Mouse (Mus musculus): Measurements from ENCODE around the gene Cers6. TPM values are rescaled to one million over a fixed set of nuclear protein-coding genes. Genes with fewer than 3 reads are reported as not detected.
A peak's percentile ranks its signal among the peaks of the same experiment; 100 is the strongest.

Cers6 gene
- polyA plus RNA-seq (2015; fragmentation: Nextera tagmentation; extraction: Ambion mirVana) = 26.1 and 28.3 TPM in 2 replicates

DNA sequence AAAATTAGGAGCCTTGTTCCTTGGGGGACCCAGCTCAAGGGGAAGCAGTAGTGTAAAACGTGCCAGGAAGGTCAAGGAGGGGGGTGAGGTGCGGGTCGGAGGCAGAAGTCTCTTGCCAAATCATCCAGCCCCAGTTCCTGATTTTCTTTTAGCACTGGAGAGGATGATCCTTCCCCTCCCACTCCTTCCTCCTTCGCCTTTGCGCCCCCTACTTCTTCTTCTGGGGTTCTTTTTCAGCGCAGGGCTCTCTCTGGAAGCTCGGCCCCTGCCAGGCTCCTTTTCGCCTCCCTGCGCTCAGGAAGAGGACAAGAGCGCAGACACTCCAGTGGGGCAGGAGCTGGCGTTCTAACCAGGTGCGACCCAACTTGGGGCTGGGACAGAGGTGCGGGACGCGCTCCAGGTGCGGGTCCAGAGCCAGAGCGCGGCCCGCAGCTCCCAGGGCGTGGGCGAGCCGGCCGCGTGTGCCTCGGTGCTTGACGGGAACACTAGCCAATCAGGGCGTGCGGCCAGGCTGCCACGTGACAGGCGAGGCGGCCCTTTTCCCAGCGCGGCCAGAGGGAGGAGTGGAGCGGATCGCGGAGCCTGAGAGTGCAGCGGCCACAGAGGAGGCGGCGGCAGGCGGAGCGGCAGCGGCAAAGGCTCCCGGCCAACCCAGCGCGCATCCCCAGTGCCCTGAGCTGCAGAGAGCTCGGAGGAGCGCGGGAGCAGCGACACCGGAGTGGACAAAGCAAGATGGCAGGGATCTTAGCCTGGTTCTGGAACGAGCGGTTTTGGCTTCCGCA, at the start of gene Cers6:
Gene Cers6 (plus strand): TSS at position 538 of the 782 bp plus-strand sequence.
- Histone ChIP-seq H3K4me3 (peak within 1 kb of the TSS; percentile 90), H3K4me1 (peaks cover 15% of the 10 kb centered on the region), H3K4me2 (replicated peaks) (peak within 1 kb of the TSS; percentile 76), H3K36me3 (no peaks in the 10 kb centered on the region), H3K27ac (peak within 1 kb of the TSS; percentile 86), H3K9me3 (0 out of 2 replicates have a peak, but pooled peaks cover 3% of the 10 kb centered on the region), H3K27me3 (peaks cover 6% of the 10 kb centered on the region; the same call in 1 of the 2 replicates), H3K9ac (peak within 1 kb of the TSS; percentile 89)
- under 1% methylated on average over 53 of the region's 53 CpGs for WGBS
- ATAC-seq (ENCODE audit: low FRiP score, low read depth) = peak; percentile 98

DNA sequence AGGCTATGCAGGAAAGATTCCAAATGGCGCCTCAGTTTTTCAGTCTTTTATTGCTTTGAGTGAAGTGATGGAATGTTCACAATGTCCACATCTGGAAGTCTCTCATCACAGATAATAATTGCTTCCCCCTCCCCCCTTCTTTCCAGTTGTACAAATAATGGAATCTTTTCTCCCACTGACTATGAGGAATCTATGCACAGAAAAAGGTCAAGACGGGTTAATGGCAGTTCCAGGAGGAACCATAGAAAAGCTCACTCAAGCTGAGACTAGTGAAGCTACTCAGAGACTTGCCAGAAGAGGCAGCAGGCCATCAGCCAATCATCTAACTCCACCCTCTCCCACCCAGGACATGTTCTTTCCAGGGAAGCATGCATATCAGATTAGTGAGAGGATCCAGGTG, 46.8 kb upstream of the Cers6 start:
- peak; percentile 36; the same call in 1 of the 2 replicates for ATAC-seq (ENCODE audit: low FRiP score, low read depth)
- Histone ChIP-seq H3K36me3 (no peaks in the 10 kb centered on the region), H3K27me3 (no peaks in the 10 kb centered on the region), H3K9ac (no peak overlapping the region), H3K27ac (no peak overlapping the region), H3K4me2 (replicated peaks) (no peak overlapping the region), H3K4me1 (no peaks in the 10 kb centered on the region), H3K4me3 (no peak overlapping the region), H3K9me3 (no peaks in the 10 kb centered on the region)
- 63% methylated on average over 2 of the region's 2 CpGs for WGBS

- Histone ChIP-seq H3K9ac (no peak overlapping the region), H3K4me1 (no peaks in the 10 kb centered on the region), H3K4me3 (no peak overlapping the region), H3K27ac (no peak overlapping the region), H3K27me3 (no peaks in the 10 kb centered on the region), H3K36me3 (no peaks in the 10 kb centered on the region), H3K9me3 (no peaks in the 10 kb centered on the region), H3K4me2 (replicated peaks) (no peak overlapping the region)
- whole genome bisulfite sequencing = 89% methylated on average over 4 of the region's 4 CpGs
- ATAC-seq (ENCODE audit: low FRiP score, low read depth) = no peak
Measured at GRCm38 (mm10) chr2:68819040-68819439, 42.2 kb upstream of the Cers6 start.

GRCm38 (mm10) chr2:68822152-68822887, 38.9 kb upstream of the Cers6 start:
- Histone ChIP-seq H3K27me3 (no peaks in the 10 kb centered on the region), H3K4me1 (no peaks in the 10 kb centered on the region), H3K27ac (no peak overlapping the region), H3K9me3 (no peaks in the 10 kb centered on the region), H3K36me3 (no peaks in the 10 kb centered on the region), H3K4me3 (no peak overlapping the region), H3K9ac (no peak overlapping the region), H3K4me2 (replicated peaks) (no peak overlapping the region)
- WGBS = 66% methylated on average over 4 of the region's 4 CpGs
- ATAC-seq (ENCODE audit: low FRiP score, low read depth) = no peak

- H3K4me3 ChIP-seq = no peak overlapping the region
- 65% methylated on average over 7 of the region's 7 CpGs for WGBS
- H3K4me2 ChIP-seq (replicated peaks) = no peak overlapping the region
- H3K9ac ChIP-seq = no peak overlapping the region
- H3K27me3 ChIP-seq = no peaks in the 10 kb centered on the region
- no peaks in the 10 kb centered on the region for H3K4me1 ChIP-seq
- H3K36me3 ChIP-seq = no peaks in the 10 kb centered on the region
- H3K9me3 ChIP-seq = no peaks in the 10 kb centered on the region
- H3K27ac ChIP-seq = no peak overlapping the region
- ATAC-seq (ENCODE audit: low FRiP score, low read depth) = no peak
Measured at GRCm38 (mm10) chr2:68825326-68826020, 35.8 kb upstream of the Cers6 start.

- Histone ChIP-seq H3K4me2 (replicated peaks) (no peak overlapping the region), H3K9me3 (no peaks in the 10 kb centered on the region), H3K4me1 (no peaks in the 10 kb centered on the region), H3K27ac (no peak overlapping the region), H3K27me3 (no peaks in the 10 kb centered on the region), H3K36me3 (no peaks in the 10 kb centered on the region), H3K4me3 (no peak overlapping the region), H3K9ac (no peak overlapping the region)
- no peak for ATAC-seq (ENCODE audit: low FRiP score, low read depth)
- WGBS = 87% methylated on average over 5 of the region's 5 CpGs
Measured at GRCm38 (mm10) chr2:68843330-68843729, 17.9 kb upstream of the Cers6 start.

GRCm38 (mm10) chr2:68844530-68844929, 16.7 kb upstream of the Cers6 start:
- H3K9me3 ChIP-seq = no peaks in the 10 kb centered on the region
- H3K9ac ChIP-seq = no peak overlapping the region
- no peak overlapping the region for H3K4me2 ChIP-seq (replicated peaks)
- no peak overlapping the region for H3K27ac ChIP-seq
- H3K27me3 ChIP-seq = no peaks in the 10 kb centered on the region
- H3K36me3 ChIP-seq = no peaks in the 10 kb centered on the region
- no peak overlapping the region for H3K4me3 ChIP-seq
- no peak for ATAC-seq (ENCODE audit: low FRiP score, low read depth)
- H3K4me1 ChIP-seq = no peaks in the 10 kb centered on the region
- WGBS = 94% methylated on average over 2 of the region's 2 CpGs

- no peaks in the 10 kb centered on the region for H3K4me1 ChIP-seq
- H3K36me3 ChIP-seq = no peaks in the 10 kb centered on the region
- H3K9ac ChIP-seq = no peak overlapping the region
- H3K4me3 ChIP-seq = no peak overlapping the region
- H3K27ac ChIP-seq = no peak overlapping the region
- H3K9me3 ChIP-seq = no peaks in the 10 kb centered on the region
- no peak for ATAC-seq (ENCODE audit: low FRiP score, low read depth)
- no peak overlapping the region for H3K4me2 ChIP-seq (replicated peaks)
- 82% methylated on average over 13 of the region's 13 CpGs for WGBS
- no peaks in the 10 kb centered on the region for H3K27me3 ChIP-seq
Measured at GRCm38 (mm10) chr2:68845002-68845740, 16.1 kb upstream of the Cers6 start.

DNA sequence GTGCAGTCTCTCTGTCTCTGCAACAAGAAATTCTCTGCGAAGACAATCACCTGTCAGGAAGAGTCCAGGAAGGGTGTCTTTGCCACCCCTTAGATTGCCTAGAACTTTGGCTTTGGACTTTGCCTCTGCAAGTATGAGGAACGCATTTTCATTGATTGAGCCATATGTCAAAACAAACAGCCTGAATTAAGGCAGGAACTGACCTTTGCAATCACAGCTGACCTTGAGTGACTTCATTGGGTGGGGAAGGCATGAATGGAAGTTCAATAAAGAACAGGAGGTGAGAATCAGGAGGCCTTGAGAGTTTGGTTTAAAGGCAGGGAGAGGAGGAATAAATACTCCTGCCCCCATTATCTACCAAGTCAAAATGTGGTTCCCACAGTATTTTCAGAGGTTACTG, 850 bp upstream of the Cers6 start:
- WGBS = 52% methylated on average over 2 of the region's 2 CpGs
- Histone ChIP-seq H3K9ac (peak overlapping the region; percentile 89; the same call in 1 of the 2 replicates), H3K9me3 (0 out of 2 replicates have a peak, but pooled peaks cover 3% of the 10 kb centered on the region), H3K4me2 (replicated peaks) (peak overlapping the region; percentile 76), H3K4me3 (peak overlapping the region; percentile 90; the same call in 1 of the 2 replicates), H3K4me1 (peaks cover 15% of the 10 kb centered on the region), H3K27me3 (peaks cover 6% of the 10 kb centered on the region; the same call in 1 of the 2 replicates), H3K27ac (no peak overlapping the region), H3K36me3 (no peaks in the 10 kb centered on the region)
- no peak for ATAC-seq (ENCODE audit: low FRiP score, low read depth)

- H3K36me3 ChIP-seq = no peaks in the 10 kb centered on the region
- peak overlapping the region; percentile 86 for H3K27ac ChIP-seq
- peak overlapping the region; percentile 90 for H3K4me3 ChIP-seq
- ATAC-seq (ENCODE audit: low FRiP score, low read depth) = peak; percentile 66
- peak overlapping the region; percentile 76 for H3K4me2 ChIP-seq (replicated peaks)
- H3K9ac ChIP-seq = peak overlapping the region; percentile 89
- under 1% methylated on average over 49 of the region's 64 CpGs for WGBS
- H3K9me3 ChIP-seq = 0 out of 2 replicates have a peak, but pooled peaks cover 3% of the 10 kb centered on the region
- peaks cover 15% of the 10 kb centered on the region for H3K4me1 ChIP-seq
- H3K27me3 ChIP-seq = peaks cover 6% of the 10 kb centered on the region; the same call in 1 of the 2 replicates
Measured at GRCm38 (mm10) chr2:68861721-68862463, 651 bp downstream of the Cers6 start.

All from limb, embryonic 13.5 days (tissue).